Mouse (Mus musculus) brain, embryonic 18.5 days (tissue): Measurements from ENCODE around the gene Pcbd1.
A peak's percentile ranks its signal among the peaks of the same experiment; 100 is the strongest.

Experiments used
- DNase-seq: peaks from one replicate; pipeline ENCODE4 v3.0.0-alpha.2; 2012; ENCODE audit warnings: low read depth, low spot score

Gene Pcbd1

DNA sequence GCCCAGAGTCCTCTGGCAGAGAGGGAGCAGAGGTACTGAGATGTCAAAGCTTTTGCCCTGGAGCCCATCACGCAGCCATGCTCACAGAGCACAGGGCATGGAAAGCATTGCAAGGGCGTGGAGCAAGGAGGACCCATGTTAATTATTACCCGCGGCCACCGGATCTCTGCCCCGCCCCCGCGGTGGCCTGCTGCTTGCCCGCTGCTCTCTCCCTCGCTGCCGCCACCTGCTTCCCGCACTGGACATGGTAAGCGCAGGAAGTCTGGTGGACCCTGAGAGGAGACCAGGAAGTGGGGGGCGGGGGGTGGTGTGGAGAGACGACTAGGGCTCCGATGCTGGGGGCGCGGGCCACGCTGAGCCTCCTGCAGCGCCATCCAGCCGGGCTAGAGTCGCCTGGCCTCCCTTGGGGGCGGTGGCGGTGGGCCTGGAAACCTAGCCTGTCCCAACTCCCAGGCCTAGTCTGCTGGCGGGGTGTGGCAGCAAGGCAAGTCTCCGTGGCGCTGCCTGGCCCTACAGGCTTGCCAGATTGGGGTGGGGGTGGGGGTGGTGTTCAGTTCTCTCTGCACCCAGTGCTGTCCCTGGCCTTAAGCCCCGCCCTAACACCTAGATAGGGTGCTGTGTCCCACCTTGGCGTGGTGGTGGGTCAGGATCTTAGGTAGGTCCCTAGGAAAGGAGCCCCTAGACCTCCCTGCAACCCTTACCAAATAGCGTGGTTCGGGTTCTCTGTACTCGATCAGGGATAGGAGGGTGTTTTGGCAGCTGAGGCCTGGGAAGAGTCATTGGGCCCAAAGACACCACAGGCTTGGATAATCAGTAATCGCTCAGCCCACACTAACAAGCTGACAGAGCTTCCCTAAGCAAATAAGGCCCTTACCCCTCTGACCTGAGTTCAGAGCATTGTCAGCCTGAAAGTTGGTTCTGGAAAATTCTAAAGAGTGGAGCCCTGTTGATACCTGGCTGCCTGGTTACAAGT lies at the start of gene Pcbd1:
TSS of gene Pcbd1 (plus strand) at position 162 of the 973 bp plus-strand sequence.
- no peak for DNase-seq

GRCm38 (mm10) chr10:61039657-61040056 lies 49.5 kb upstream of the Pcbd1 start:
- DNase-seq = no peak

DNA sequence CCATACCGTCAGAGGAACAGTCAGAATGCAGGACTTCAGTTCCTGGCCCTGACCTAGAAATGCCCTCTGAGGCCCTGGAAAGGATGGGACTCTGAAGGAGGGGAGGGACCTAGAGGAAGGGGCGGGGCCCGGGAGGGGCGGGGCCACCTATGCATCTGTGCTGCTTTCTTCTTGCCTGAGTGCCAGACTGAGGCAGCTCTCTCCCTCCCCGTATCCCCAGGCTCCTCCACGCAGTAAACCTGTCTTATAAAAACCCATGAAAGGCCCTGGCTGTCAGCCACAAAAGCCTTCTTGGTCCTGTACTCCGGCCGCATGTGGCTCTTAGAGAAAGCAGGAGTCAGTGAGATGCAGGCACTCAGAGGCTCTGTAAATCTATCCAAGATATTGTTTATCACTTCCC lies 44.0 kb upstream of the Pcbd1 start:
- DNase-seq = no peak

GRCm38 (mm10) chr10:61051993-61052613 lies 37.0 kb upstream of the Pcbd1 start:
- no peak for DNase-seq

DNA sequence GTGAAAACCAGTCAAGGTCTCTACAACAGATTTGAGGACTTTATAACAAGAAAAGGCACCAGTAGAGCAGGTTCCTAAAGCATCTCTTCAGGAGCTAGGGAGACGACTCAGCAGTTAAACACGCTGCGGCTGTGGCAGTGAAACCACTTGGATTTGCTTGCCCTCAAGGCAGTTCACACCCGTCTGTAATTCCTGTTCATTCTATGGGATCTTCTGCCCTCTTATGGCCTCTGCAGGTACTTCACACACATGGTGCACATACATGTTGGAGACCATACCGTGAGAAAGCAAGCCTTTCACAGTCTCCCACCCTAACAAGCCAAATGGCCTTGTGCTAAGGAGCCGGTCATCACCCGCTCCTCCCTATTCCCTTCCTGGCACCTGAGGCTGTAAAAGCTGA lies 32.5 kb upstream of the Pcbd1 start:
- DNase-seq = no peak

DNA sequence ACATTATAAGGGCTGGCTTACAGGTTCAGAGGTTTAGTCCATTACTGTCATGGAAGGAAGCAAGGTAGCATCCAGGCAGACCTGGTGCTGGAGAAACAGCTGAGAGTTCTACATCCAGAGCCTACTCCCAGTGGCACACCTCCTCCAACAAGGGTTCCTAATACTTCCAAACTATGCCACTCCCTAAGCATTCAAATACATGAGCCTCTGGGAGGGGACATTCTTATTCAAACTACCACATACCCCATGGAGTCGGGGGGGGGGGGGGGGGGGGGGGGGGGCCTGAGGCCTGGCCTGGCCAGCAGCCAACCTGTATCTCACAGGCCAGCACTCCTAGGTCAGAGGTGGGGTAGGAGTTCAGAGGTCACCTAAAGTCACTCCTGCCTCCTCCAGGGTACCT lies 30.0 kb upstream of the Pcbd1 start:
- DNase-seq = no peak

GRCm38 (mm10) chr10:61059543-61060110 lies 29.5 kb upstream of the Pcbd1 start:
- no peak for DNase-seq

- DNase-seq = no peak
These were observed 25.8 kb upstream of the Pcbd1 start for GRCm38 (mm10) chr10:61063271-61063864.

DNA sequence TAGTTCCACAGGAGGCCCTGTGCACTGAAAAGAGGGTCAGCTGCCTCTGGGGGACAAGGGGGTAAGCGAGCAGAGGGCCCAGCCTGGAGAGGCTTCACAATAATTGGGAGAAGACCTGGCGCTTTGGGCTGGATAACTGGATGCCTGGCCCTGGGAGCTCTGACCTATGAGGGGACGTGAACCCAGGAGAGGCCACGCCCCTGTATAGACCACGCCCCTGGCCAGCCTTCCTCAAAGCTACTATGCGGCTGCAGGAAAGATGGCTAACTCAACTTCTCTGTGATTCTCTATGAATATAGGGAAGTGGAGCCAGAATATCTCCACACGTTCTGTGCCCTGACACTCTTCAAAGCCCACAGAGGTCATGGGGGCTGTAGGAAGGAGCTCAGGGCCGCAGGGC lies 24.5 kb upstream of the Pcbd1 start:
- DNase-seq = no peak

DNA sequence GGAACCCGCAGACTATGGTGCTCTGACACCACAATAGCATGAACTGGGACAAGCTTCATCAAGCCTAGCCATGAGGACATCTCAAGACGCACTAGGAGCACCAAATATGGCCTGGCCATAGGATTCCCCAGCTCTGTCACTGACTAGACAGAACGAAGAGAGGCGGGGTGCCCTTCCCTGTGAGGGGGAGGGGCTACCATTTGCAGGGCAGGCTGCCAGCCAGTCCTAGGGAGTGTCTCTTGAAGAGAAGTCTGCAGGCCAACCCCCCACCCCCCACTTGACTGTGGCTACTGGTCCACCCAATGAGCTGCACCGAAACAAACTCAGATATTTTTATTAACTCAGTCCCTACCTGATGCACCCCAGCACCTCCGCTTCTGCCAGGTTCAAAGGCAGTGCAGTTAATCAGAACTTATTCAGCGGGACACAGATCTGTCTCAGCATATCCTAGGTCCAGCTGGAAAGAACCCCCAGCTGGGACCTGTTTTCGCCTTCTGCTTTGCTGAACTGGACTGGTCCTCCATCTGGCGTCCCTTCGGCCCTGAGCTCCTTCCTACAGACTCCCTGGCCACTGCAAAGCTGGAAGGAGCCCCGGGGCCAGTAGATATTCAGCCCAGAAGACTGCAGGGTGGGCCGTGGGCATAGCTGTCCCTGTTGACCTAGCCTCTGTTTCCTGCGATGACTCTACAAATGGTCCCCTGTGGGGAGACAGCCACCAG lies 23.7 kb upstream of the Pcbd1 start:
- no peak for DNase-seq

DNA sequence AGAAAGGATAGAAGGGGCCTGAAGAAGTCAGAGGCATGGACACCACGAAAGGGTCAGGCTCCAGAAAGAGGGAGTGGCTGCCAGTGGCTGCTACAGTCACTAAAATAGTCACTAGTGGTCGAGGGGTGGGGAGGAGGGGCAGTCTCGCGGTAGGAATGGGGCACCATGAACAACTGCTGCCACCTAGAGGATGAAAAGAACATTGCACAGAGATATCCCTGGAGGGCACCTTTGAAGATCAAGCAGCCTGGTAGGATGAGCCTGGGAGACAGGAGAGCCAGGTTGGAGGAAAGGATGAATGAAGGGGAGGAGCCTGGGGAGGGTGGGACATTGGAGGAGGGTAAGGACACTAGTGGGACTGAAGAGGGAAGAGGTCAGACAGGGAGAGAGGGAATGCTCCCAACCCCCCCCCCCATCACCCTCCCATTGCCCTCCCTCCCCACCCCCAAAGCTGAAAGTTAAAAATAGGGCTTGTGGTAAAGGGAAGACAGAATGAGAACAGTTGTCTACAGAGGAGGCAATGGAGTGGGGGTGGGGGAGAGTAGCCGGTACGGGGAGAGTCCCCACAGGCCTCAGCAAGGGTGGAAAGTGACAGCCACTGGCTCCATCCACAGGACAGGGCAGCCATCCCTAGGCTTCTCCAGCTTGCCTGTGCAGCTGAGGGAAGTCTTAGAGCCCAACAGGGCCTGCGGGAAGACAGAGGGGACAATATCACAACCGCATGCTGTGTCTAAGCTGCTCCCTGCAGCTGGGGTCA lies 20.5 kb upstream of the Pcbd1 start:
- DNase-seq = no peak

DNA sequence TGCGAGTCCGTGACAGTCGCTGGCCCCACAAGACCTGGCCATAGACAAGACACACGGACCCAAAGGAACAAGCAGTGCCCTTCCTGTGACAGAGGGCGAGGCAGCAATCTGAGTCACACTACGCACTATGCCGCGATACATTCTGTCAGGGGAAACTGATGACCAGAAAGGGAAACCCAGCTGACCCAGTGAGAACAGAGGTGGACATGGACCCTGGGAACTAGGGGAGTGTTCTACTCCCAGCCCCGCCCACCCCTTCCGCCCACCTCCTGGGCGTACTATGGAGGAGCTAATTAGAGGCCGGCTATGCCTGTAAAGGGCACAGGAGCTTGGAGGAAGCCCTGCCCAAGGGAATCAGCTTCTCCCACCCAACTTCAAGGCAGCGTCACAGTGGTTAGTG lies 19.9 kb upstream of the Pcbd1 start:
- no peak for DNase-seq

GRCm38 (mm10) chr10:61072324-61072723 lies 16.8 kb upstream of the Pcbd1 start:
- no peak for DNase-seq

GRCm38 (mm10) chr10:61074643-61075042 lies 14.5 kb upstream of the Pcbd1 start:
- DNase-seq = no peak

- no peak for DNase-seq
These were observed 13.5 kb upstream of the Pcbd1 start for GRCm38 (mm10) chr10:61075607-61076006.

DNA sequence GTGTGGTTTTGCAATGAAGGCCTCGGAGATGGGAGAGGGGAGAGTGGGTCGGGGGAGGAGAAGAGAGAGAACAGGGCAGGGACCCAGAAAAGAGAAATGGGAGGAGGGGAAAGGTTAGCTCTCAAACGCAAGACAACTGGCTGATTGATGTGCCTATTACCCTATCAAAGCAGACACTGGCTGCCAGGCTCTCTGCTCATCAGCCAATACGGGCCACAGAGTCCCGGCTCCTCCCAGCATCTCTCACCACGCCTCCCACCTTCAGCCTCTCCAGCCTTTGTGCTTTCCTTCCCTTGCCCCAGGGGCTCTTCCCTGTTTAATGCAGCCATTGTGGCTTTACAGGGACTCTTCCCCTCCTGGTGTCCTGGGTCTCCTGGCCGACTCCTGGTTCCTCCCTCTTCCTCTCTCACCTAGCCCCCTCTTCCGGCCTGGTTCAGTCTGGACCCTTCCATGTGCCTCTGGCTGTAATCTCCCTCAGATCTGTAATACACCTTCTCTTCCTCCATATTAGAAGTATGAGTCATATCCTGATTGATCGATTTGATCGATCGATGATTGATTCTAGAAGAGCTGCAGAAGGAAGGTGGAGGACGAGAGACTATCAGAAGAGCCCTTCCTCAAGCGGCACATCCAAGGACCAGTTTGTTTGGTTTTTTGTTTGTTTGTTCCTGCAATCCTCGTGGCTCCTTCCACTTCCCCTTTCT lies 8.8 kb upstream of the Pcbd1 start:
- peak; percentile 76 for DNase-seq

- no peak for DNase-seq
These were observed 8.2 kb upstream of the Pcbd1 start for GRCm38 (mm10) chr10:61080931-61081255.

GRCm38 (mm10) chr10:61085364-61085763 lies 3.8 kb upstream of the Pcbd1 start:
- no peak for DNase-seq

DNA sequence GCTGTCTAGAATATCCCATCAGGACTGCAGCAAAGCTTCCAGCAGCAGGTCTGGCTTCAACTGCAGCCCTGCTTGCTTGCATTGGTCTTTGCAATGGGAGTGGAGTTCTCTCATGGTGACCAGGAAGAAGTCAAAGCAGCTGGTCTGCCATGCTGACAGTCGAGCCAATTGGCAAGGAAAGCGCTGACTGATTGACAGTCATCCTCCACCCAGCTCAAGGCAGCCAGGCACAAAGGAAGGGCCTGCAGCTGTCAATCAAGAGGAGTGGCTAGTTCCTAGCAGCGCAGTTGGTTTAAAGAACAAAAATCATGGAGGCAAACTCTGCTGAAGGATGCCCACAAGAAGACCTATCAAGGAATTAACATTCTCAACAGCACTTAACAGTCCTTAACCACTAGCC lies 2.6 kb upstream of the Pcbd1 start:
- no peak for DNase-seq

DNA sequence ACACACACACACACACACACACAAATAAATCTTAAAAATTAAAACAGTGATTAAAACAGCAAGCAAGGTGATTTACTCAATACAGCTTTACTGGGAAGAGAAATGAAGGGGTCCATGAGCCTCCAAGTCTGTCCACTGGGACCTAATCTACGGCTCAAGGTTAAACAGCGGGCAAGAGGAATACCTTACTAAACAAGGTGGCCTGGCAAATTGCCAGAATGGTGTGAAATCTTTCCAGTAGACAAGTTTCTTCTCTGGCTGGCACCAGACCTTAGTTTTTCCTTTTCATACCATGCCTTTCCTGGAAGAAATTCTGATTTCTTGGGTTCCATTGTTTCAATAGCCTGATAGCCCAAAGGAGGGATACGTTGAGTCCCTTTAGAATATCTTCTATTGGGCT lies 663 bp upstream of the Pcbd1 start:
- no peak for DNase-seq
